Comparison of ENCODE assay signal across 15 mouse cellular contexts in genomic region chr19:27328644-27329043, GRCm38 (mm10). TPM values are rescaled to one million over a fixed set of nuclear protein-coding genes. Genes with fewer than 3 reads are reported as not detected.
A peak's percentile ranks its signal among the peaks of the same experiment; 100 is the strongest.
DNase-seq lines count a peak whose midpoint lies in the region; ATAC-seq and TF ChIP-seq lines count a peak whose summit lies in the region.
"Had no signal": no experiment of that assay in that cellular context is flagged by ENCODE, and none has a peak within 500 bp of the region (broad histone marks: within the 10 kb centered on the region; RNA-seq: fewer than 3 reads in every experiment).

No protein-coding gene starts in this region.

- no peak overlapping the region for H3K27ac ChIP-seq in liver, embryonic 13.5 days
- no peak overlapping the region for H3K27ac ChIP-seq in stomach, embryonic 15.5 days
- H3K27ac ChIP-seq in hindbrain, postnatal 0 days: no peak overlapping the region
- H3K27ac ChIP-seq: forebrain, embryonic 10.5 days; hindbrain, embryonic 13.5 days; limb, embryonic 10.5 days; midbrain, embryonic 10.5 days had no signal

- H3K9me3 ChIP-seq in liver, embryonic 13.5 days (replicated peaks): no peaks in the 10 kb centered on the region
- H3K9me3 ChIP-seq in stomach, embryonic 15.5 days: no peaks in the 10 kb centered on the region
- H3K9me3 ChIP-seq in hindbrain, postnatal 0 days (ENCODE audit: low read length): no peaks in the 10 kb centered on the region
- H3K9me3 ChIP-seq: forebrain, embryonic 10.5 days; hindbrain, embryonic 13.5 days; limb, embryonic 10.5 days; midbrain, embryonic 10.5 days had no signal

- 65% methylated on average over 4 of the region's 4 CpGs for WGBS in liver, embryonic 13.5 days (ENCODE audit: insufficient replicate concordance)
- WGBS in stomach, embryonic 15.5 days: 63% methylated on average over 4 of the region's 4 CpGs
- WGBS in hindbrain, postnatal 0 days: 85% methylated on average over 4 of the region's 4 CpGs

- no peak for TF ChIP-seq CTCF in hindbrain, postnatal 0 days (IDR thresholded peaks at IDR 0.05; ENCODE audit: low read depth)

- peak; percentile 69 for ATAC-seq in liver, embryonic 13.5 days (ENCODE audit: low read depth)
- 0 out of 2 replicates have a peak, but pooled peaks have one; percentile 51 for ATAC-seq in stomach, embryonic 15.5 days (ENCODE audit: insufficient read depth, low FRiP score, low read depth)
- ATAC-seq in hindbrain, postnatal 0 days: no peak

- no peak overlapping the region for H3K9ac ChIP-seq in liver, embryonic 13.5 days
- no peak overlapping the region for H3K9ac ChIP-seq in stomach, embryonic 15.5 days
- H3K9ac ChIP-seq in hindbrain, postnatal 0 days (replicated peaks; ENCODE audit: low read length): no peak overlapping the region
- H3K9ac ChIP-seq: hindbrain, embryonic 13.5 days had no signal

- H3K4me2 ChIP-seq in liver, embryonic 13.5 days: no peak overlapping the region
- no peak overlapping the region for H3K4me2 ChIP-seq in stomach, embryonic 15.5 days
- no peak overlapping the region for H3K4me2 ChIP-seq in hindbrain, postnatal 0 days (ENCODE audit: low read depth, low read length)
- H3K4me2 ChIP-seq: hindbrain, embryonic 13.5 days had no signal

- intact Hi-C loops in gastrocnemius, postnatal 14 days (cut with DNase I; ENCODE audit: low total_unique reads): no loop called here
- intact Hi-C loops in heart, postnatal 25 days (cut with DNase I): no loop called here

- no peaks in the 10 kb centered on the region for H3K36me3 ChIP-seq in liver, embryonic 13.5 days
- no peaks in the 10 kb centered on the region for H3K36me3 ChIP-seq in stomach, embryonic 15.5 days
- no peaks in the 10 kb centered on the region for H3K36me3 ChIP-seq in hindbrain, postnatal 0 days (ENCODE audit: insufficient read depth, low read length)
- H3K36me3 ChIP-seq: forebrain, embryonic 10.5 days; hindbrain, embryonic 13.5 days; limb, embryonic 10.5 days; midbrain, embryonic 10.5 days had no signal

- 0 out of 2 replicates have a peak, but pooled peaks cover 3% of the 10 kb centered on the region for H3K4me1 ChIP-seq in liver, embryonic 13.5 days (replicated peaks)
- no peaks in the 10 kb centered on the region for H3K4me1 ChIP-seq in stomach, embryonic 15.5 days
- no peaks in the 10 kb centered on the region for H3K4me1 ChIP-seq in hindbrain, postnatal 0 days (ENCODE audit: insufficient read depth, low read length)

- DNase-seq in gastrocnemius, adult 8-10 months (ENCODE audit: low spot score in 2 of 2): peak; percentile 34 to 36
- DNase-seq in gastrocnemius, postnatal 14 days: no peak
- DNase-seq in adrenal gland, postnatal 10 days: peak; percentile 68
- DNase-seq in liver, embryonic 13.5 days: peak; percentile 9
- no peak for DNase-seq in heart, postnatal 25 days (ENCODE audit: low spot score)
- no peak for DNase-seq in hindbrain, postnatal 0 days (ENCODE audit: low spot score)
- no peak for DNase-seq in layer of hippocampus, adult 11-12 months (ENCODE audit: low spot score)
- DNase-seq: kidney, postnatal 4 days had no signal

- H3K4me3 ChIP-seq in liver, embryonic 13.5 days (replicated peaks): no peak overlapping the region
- no peak overlapping the region for H3K4me3 ChIP-seq in stomach, embryonic 15.5 days (replicated peaks)
- H3K4me3 ChIP-seq in hindbrain, postnatal 0 days (ENCODE audit: low read length): no peak overlapping the region
- H3K4me3 ChIP-seq: forebrain, embryonic 10.5 days; hindbrain, embryonic 13.5 days; limb, embryonic 10.5 days; midbrain, embryonic 10.5 days had no signal

- H3K27me3 ChIP-seq in liver, embryonic 13.5 days: no peaks in the 10 kb centered on the region
- H3K27me3 ChIP-seq in stomach, embryonic 15.5 days (replicated peaks): no peaks in the 10 kb centered on the region
- H3K27me3 ChIP-seq in hindbrain, postnatal 0 days (ENCODE audit: insufficient read depth, low read length): no peaks in the 10 kb centered on the region
- H3K27me3 ChIP-seq: hindbrain, embryonic 13.5 days had no signal

RNA-seq across cellular contexts. Expression of gene Kcnv2, which starts 6.3 kb away (rescaled TPM):
- under 1 TPM in 3 of 4 experiments, not detected in 1; 0.07 to 0.16 (median 0.11) TPM for total RNA-seq in gastrocnemius, adult 8-10 months (2022)
- under 1 TPM; 0.04 to 0.07 TPM for total RNA-seq in gastrocnemius, postnatal 14 days (2021)
- total RNA-seq in adrenal gland, postnatal 10 days (2021): under 1 TPM in 1 of 2 experiments, not detected in 1; 0.06 TPM
- polyA plus RNA-seq in liver, embryonic 13.5 days (2015; fragmentation: Nextera tagmentation; extraction: Ambion mirVana): 0.02 TPM in 1 of 2 replicates, not detected in the other
- polyA plus RNA-seq in stomach, embryonic 15.5 days (2015; fragmentation: Nextera tagmentation; extraction: Ambion mirVana): 0.03 TPM in 2 replicates
- 1 to 10 TPM; 2.2 to 2.3 TPM for total RNA-seq in heart, postnatal 25 days (2021)
- total RNA-seq in hindbrain, postnatal 0 days (2014; rRNA removed): 0.36 and 0.58 TPM in 2 replicates
- 0.15 and 0.16 TPM in 2 replicates for polyA plus RNA-seq in hindbrain, postnatal 0 days (2015; fragmentation: Nextera tagmentation; extraction: Ambion mirVana)
- polyA plus RNA-seq: gonadal fat pad, adult 2 months; neural tube, embryonic 11.5 days had no signal

Comparison
In these comparisons a context has a peak if more than half of its experiments do, and no peak if none do; other contexts are left out.
1. DNase-seq: peak in gastrocnemius, adult 8-10 months (2 of 2), adrenal gland, postnatal 10 days (single experiment) and liver, embryonic 13.5 days (single experiment); none in gastrocnemius, postnatal 14 days (single experiment), heart, postnatal 25 days (single experiment), hindbrain, postnatal 0 days (single experiment) and layer of hippocampus, adult 11-12 months (single experiment).